Mouse (Mus musculus): ENCODE measurements around the gene Lrmda. TPM values are rescaled to one million over a fixed set of nuclear protein-coding genes. Genes with fewer than 3 reads are reported as not detected.

Lrmda gene
- polyA plus RNA-seq, 1 experiment from 2014 or later, result 1.2 TPM

- no peak overlapping the region for H3K27ac ChIP-seq
- no peaks in the 10 kb centered on the region for H3K9me3 ChIP-seq
- WGBS, result 56% methylated on average over 1 of the region's 1 CpGs
- no peaks in the 10 kb centered on the region for H3K36me3 ChIP-seq
- peaks cover 24% of the 10 kb centered on the region for H3K4me1 ChIP-seq
- H3K4me3 ChIP-seq, result no peak overlapping the region
- no peak for ATAC-seq (ENCODE audit: insufficient number of reproducible peaks, insufficient read depth, low FRiP score, low TSS enrichment, low read depth)
- no peak overlapping the region for H3K4me2 ChIP-seq
- no peaks in the 10 kb centered on the region for H3K27me3 ChIP-seq
- H3K9ac ChIP-seq, result no peak overlapping the region
Measured at GRCm38 (mm10) chr14:22049282-22049681, 29.8 kb downstream of the Lrmda start.

GRCm38 (mm10) chr14:22051941-22052664 is 32.6 kb downstream of the Lrmda start:
- Histone ChIP-seq H3K27me3 (no peaks in the 10 kb centered on the region), H3K36me3 (no peaks in the 10 kb centered on the region), H3K27ac (no peak overlapping the region), H3K4me2 (no peak overlapping the region), H3K9me3 (no peaks in the 10 kb centered on the region), H3K4me1 (peaks cover 48% of the 10 kb centered on the region), H3K4me3 (no peak overlapping the region), H3K9ac (no peak overlapping the region)
- WGBS, result 55% methylated on average over 14 of the region's 14 CpGs
- ATAC-seq (ENCODE audit: insufficient number of reproducible peaks, insufficient read depth, low FRiP score, low TSS enrichment, low read depth), result no peak

GRCm38 (mm10) chr14:22055630-22056029 is 36.1 kb downstream of the Lrmda start:
- H3K36me3 ChIP-seq, result no peaks in the 10 kb centered on the region
- no peaks in the 10 kb centered on the region for H3K27me3 ChIP-seq
- H3K27ac ChIP-seq, result no peak overlapping the region; the same call in 1 of the 2 replicates
- H3K4me1 ChIP-seq, result peaks cover 37% of the 10 kb centered on the region
- H3K9ac ChIP-seq, result no peak overlapping the region
- 0 out of 2 replicates have a peak overlapping the region, but pooled peaks have one; percentile 1 for H3K4me2 ChIP-seq
- no peak overlapping the region for H3K4me3 ChIP-seq
- no peaks in the 10 kb centered on the region for H3K9me3 ChIP-seq
- no peak for ATAC-seq (ENCODE audit: insufficient number of reproducible peaks, insufficient read depth, low FRiP score, low TSS enrichment, low read depth)
- 50% methylated on average over 8 of the region's 8 CpGs for WGBS

- H3K4me1 ChIP-seq, result peaks cover 37% of the 10 kb centered on the region
- H3K36me3 ChIP-seq, result no peaks in the 10 kb centered on the region
- H3K4me2 ChIP-seq, result no peak overlapping the region
- H3K27me3 ChIP-seq, result no peaks in the 10 kb centered on the region
- WGBS, result 87% methylated on average over 4 of the region's 4 CpGs
- H3K9me3 ChIP-seq, result no peaks in the 10 kb centered on the region
- no peak overlapping the region for H3K27ac ChIP-seq
- ATAC-seq (ENCODE audit: insufficient number of reproducible peaks, insufficient read depth, low FRiP score, low TSS enrichment, low read depth), result no peak
- no peak overlapping the region for H3K9ac ChIP-seq
- no peak overlapping the region for H3K4me3 ChIP-seq
Measured at GRCm38 (mm10) chr14:22056246-22056645, 36.7 kb downstream of the Lrmda start.

GRCm38 (mm10) chr14:22058729-22059128 is 39.2 kb downstream of the Lrmda start:
- Histone ChIP-seq H3K27ac (no peak overlapping the region), H3K27me3 (no peaks in the 10 kb centered on the region), H3K4me3 (no peak overlapping the region), H3K36me3 (no peaks in the 10 kb centered on the region), H3K4me2 (no peak overlapping the region), H3K9ac (no peak overlapping the region), H3K9me3 (no peaks in the 10 kb centered on the region), H3K4me1 (peaks cover 24% of the 10 kb centered on the region)
- no peak for ATAC-seq (ENCODE audit: insufficient number of reproducible peaks, insufficient read depth, low FRiP score, low TSS enrichment, low read depth)
- WGBS, result 68% methylated on average over 1 of the region's 1 CpGs

- WGBS, result 83% methylated on average over 6 of the region's 6 CpGs
Measured at GRCm38 (mm10) chr14:22059348-22059861, 39.9 kb downstream of the Lrmda start.

GRCm38 (mm10) chr14:22060787-22061186 is 41.3 kb downstream of the Lrmda start:
- no peaks in the 10 kb centered on the region for H3K27me3 ChIP-seq

More at GRCm38 (mm10) chr14:22059348-22059861, 39.9 kb downstream of the Lrmda start:
- Histone ChIP-seq H3K4me2 (no peak overlapping the region), H3K4me3 (no peak overlapping the region), H3K27ac (no peak overlapping the region), H3K9ac (no peak overlapping the region), H3K36me3 (no peaks in the 10 kb centered on the region), H3K4me1 (peaks cover 23% of the 10 kb centered on the region), H3K9me3 (no peaks in the 10 kb centered on the region), H3K27me3 (no peaks in the 10 kb centered on the region)
- no peak for ATAC-seq (ENCODE audit: insufficient number of reproducible peaks, insufficient read depth, low FRiP score, low TSS enrichment, low read depth)

GRCm38 (mm10) chr14:22062117-22062855 is 42.8 kb downstream of the Lrmda start:
- Histone ChIP-seq H3K4me1 (no peaks in the 10 kb centered on the region), H3K4me3 (no peak overlapping the region), H3K9me3 (no peaks in the 10 kb centered on the region), H3K36me3 (no peaks in the 10 kb centered on the region), H3K27ac (no peak overlapping the region), H3K9ac (no peak overlapping the region), H3K4me2 (no peak overlapping the region), H3K27me3 (no peaks in the 10 kb centered on the region)
- no peak for ATAC-seq (ENCODE audit: insufficient number of reproducible peaks, insufficient read depth, low FRiP score, low TSS enrichment, low read depth)
- 80% methylated on average over 9 of the region's 9 CpGs for WGBS

More at GRCm38 (mm10) chr14:22060787-22061186, 41.3 kb downstream of the Lrmda start:
- no peak overlapping the region for H3K9ac ChIP-seq
- no peak overlapping the region for H3K27ac ChIP-seq
- H3K9me3 ChIP-seq, result no peaks in the 10 kb centered on the region
- H3K4me1 ChIP-seq, result peaks cover 10% of the 10 kb centered on the region
- H3K4me2 ChIP-seq, result no peak overlapping the region
- H3K4me3 ChIP-seq, result no peak overlapping the region
- ATAC-seq (ENCODE audit: insufficient number of reproducible peaks, insufficient read depth, low FRiP score, low TSS enrichment, low read depth), result no peak
- WGBS, result 57% methylated on average over 7 of the region's 7 CpGs
- no peaks in the 10 kb centered on the region for H3K36me3 ChIP-seq

- Histone ChIP-seq H3K27ac (no peak overlapping the region), H3K9me3 (no peaks in the 10 kb centered on the region), H3K27me3 (no peaks in the 10 kb centered on the region; the same call in 1 of the 2 replicates), H3K4me1 (peaks cover 8% of the 10 kb centered on the region; the same call in 1 of the 2 replicates), H3K36me3 (no peaks in the 10 kb centered on the region), H3K4me2 (no peak overlapping the region), H3K9ac (no peak overlapping the region), H3K4me3 (no peak overlapping the region)
- no peak for ATAC-seq (ENCODE audit: insufficient number of reproducible peaks, insufficient read depth, low FRiP score, low TSS enrichment, low read depth)
- 69% methylated on average over 2 of the region's 2 CpGs for WGBS
Measured at GRCm38 (mm10) chr14:22069169-22069568, 49.7 kb downstream of the Lrmda start.

- 74% methylated on average over 5 of the region's 5 CpGs for WGBS
- H3K27ac ChIP-seq, result no peak overlapping the region
- H3K4me2 ChIP-seq, result no peak overlapping the region
- H3K36me3 ChIP-seq, result no peaks in the 10 kb centered on the region
- H3K9me3 ChIP-seq, result no peaks in the 10 kb centered on the region
- H3K27me3 ChIP-seq, result no peaks in the 10 kb centered on the region; the same call in 1 of the 2 replicates
- H3K4me3 ChIP-seq, result no peak overlapping the region
- no peak for ATAC-seq (ENCODE audit: insufficient number of reproducible peaks, insufficient read depth, low FRiP score, low TSS enrichment, low read depth)
- no peak overlapping the region for H3K9ac ChIP-seq
- H3K4me1 ChIP-seq, result peaks cover 13% of the 10 kb centered on the region; the same call in 1 of the 2 replicates
Measured at GRCm38 (mm10) chr14:22073385-22073784, 53.9 kb downstream of the Lrmda start.

- H3K27me3 ChIP-seq, result no peaks in the 10 kb centered on the region; the same call in 1 of the 2 replicates
- peak overlapping the region; percentile 11; the same call in 1 of the 2 replicates for H3K4me3 ChIP-seq
- H3K27ac ChIP-seq, result no peak overlapping the region
- no peaks in the 10 kb centered on the region for H3K9me3 ChIP-seq
- peaks cover 7% of the 10 kb centered on the region; the same call in 1 of the 2 replicates for H3K4me1 ChIP-seq
- 18% methylated on average over 16 of the region's 16 CpGs for WGBS
- no peaks in the 10 kb centered on the region for H3K36me3 ChIP-seq
- H3K9ac ChIP-seq, result no peak overlapping the region
- ATAC-seq (ENCODE audit: insufficient number of reproducible peaks, insufficient read depth, low FRiP score, low TSS enrichment, low read depth), result no peak
- H3K4me2 ChIP-seq, result peak overlapping the region; percentile 43
Measured at GRCm38 (mm10) chr14:22074229-22074628, 54.7 kb downstream of the Lrmda start.

Data from embryonic facial prominence, embryonic 13.5 days (tissue).